Mouse (Mus musculus): ENCODE data around the gene Mgea5.

- TF ChIP-seq CTCF (conservative IDR thresholded peaks at IDR 0.05; ENCODE audit: insufficient read depth, insufficient read length, low read depth, low read length) (no peak), POLR2A (IDR thresholded peaks at IDR 0.05; ENCODE audit: low read depth, low read length) (no peak)
Observed at GRCm38 (mm10) chr19:45771501-45771900, 12.1 kb downstream of the Mgea5 start.
